Mouse (Mus musculus) left cerebral cortex, adult 9 months (tissue): Measurements from ENCODE around the gene Tob2.
A peak's percentile ranks its signal among the peaks of the same experiment; 100 is the strongest.

ENCODE experiments used
- DNase-seq, 2 experiments: peaks; one replicate each; pipeline ENCODE4 v3.0.0; 2022; ENCODE audit warnings: low spot score in 2 of 2

Gene Tob2

DNA sequence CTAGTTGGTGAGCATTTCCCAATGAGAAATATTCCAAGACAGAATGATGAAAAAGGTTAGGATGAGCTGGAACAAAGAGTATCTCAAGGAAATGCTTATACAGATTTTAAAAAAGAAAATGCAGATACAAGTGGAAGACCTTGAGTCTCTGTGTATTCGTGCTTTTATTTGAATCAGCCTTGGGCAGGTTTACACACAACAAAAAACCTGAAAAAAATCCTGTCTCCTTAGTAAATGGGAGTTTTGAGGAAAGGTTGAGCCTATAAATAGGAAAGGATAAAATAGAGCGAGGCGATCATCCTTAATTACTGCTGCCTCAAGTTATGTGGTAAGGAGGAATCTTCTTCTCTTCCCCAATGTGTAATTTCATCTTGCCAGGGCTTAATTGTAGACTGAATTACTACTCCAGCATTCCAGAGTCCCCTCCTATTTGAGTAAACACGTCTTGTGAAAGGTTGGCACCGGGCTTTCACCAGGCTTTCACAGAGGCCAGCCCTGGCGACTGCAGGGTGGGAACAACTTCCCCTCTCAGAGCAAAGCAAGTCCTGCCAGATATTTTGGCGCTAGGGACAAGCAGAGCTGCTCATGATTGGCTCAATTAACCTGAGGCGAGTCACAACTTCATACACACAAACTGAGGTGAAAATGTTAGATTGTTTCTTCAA lies 2.0 kb upstream of the Tob2 start:
- DNase-seq: no peak

DNA sequence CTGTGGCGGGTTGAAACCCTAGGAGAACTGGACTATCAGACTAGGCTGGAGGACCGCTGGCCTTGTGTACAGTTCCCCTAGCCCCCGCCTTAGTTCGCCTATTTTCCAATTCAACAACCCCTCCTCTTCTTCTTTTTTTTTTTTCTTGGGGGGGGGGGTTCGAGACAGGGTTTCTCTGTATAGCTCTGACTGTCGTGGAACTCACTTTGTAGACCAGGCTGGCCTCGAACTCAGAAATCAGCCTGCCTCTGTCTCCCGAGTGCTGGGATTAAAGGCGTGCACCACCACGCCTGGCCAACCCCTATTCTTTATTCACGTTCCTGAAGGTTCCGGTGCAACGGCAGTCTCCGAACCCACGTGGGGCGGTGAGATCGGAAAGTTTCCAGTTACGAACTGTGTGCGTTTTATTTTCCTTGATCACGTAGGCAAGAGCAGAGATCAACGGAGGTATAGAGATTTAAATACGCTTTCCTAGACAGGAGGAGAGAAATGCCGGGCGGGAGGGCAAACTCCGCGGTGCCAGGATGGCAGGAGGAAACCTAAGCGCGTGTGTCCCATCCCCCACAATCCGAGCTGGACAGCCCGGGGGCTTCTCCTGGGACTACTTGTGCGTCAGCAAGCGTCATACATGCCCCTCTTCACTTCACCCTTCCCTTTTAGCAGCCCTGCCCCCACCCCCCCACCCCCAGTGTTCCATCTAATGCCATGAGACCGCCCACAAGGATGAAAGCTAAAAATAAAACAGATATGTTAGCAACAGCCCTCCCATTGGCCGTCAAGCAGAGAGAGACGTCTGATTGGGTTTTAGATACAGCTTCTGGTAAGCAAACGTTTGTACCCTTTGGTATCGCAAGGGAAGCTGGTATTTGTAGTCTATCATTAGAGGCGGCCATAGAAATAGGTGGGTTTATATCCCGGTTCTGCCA lies 997 bp upstream of the Tob2 start:
- DNase-seq: peak; percentile 96 to 97

DNA sequence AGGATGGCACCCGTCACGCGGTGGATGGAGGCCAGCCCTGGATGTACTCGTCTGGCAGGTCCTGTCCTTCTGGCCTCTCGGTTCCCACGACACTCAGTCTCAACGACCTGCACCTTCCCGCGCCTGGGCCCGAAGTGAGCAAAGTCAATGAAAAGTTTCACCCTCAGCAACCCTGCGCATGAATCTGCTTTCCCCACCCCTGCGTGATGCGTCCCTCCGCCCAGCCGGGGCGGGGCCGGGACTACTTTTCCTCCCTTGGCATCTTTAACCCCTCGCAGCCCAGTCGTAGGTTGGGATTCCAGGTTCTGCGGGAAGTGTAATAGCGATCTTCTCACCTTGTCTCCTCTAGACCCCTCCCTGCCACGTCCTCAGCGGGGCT lies 469 bp downstream of the Tob2 start:
- peak; percentile 78 to 96 for DNase-seq

DNA sequence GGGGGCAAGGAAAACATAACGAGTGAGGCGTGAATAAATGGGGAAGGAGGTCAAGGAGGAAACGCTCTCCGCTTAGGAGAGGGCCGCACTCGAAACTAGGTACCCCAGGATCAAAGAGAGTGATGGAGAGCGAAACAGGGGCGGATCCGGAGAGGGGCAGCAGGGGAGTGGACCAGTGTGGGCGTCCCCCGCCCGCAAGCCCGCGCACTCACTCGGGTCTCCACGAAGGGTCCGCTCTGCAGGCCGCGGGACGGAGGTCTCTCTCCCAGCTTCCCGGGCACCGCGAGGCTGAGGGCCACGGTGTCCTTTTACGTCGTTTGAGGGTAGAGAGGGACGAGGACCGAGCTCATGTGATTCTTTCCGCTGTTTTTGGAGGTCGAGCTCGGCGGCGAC lies 876 bp downstream of the Tob2 start:
- DNase-seq: no peak

DNA sequence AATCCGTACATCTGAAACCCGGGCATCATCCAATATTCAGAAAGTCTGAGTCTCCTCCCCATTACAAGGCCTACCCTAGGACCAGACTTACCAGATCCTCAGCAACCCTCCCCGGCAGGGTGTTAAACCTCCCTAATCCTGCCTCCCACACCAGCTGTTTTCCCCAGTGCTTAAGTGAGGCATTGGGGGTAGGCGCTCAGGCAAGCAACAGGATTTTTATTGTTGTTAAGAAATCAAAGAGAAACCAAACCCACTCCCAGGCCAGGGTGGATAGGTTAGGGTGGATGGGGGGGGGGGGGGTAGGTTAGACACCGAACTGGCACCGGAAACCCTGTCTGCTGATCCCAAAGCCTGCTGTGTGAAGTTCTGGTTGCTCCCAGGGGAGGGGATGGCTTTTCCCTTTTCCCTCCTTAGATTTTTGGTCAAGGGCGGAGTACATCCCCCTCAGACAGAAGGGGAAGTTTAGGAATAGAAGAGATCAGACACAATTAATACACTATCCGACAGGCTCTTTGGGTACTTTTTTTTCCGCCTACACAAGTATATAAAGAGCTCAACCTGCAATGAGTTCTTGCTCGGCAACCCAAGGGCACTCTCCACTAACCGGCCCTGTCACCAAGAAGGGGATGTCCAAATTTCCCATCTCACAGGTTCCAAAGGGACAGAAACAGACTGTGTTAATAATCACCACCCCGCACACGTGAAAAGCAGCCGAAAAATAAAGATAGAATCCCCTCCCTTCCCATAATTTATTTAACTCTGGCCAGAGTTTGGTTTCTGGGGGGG lies 1.5 kb downstream of the Tob2 start:
- no peak for DNase-seq

DNA sequence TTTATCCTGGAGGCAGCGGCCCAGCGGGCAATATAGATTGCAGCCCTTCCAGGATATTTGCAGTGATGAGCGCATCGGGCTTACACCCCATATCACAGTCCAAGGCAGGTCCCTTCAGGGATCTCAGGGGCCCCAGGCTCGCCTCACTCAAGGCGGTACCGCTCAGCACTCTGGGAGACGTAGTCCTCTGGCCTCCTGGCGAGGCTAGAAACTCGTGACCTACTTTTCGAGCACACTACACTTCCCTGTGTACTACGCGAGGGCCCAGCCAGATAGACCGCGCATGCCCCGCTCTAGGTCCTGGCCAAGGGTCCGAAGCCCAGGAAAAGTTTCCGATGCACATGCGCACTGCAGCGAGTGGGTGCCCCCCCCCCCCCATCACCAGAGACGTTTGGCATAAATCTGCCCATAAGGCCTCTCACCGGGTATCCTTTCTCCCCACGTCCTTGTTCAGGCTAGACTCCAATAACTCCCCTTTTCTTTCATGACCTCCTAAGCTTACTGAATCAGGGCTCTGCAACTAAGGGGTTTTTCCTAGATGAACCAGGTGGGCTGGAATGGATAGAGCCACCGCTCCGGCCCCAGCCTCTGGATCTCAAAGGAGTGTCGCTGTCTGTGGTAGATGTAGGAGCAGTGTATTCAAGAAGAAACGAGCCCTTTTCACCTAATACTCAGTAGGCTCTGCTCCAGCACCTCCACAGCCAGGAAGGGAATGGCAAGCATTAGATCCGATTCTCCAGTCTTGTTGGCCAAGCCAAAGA lies 2.4 kb downstream of the Tob2 start:
- DNase-seq: peak; percentile 79 to 89

DNA sequence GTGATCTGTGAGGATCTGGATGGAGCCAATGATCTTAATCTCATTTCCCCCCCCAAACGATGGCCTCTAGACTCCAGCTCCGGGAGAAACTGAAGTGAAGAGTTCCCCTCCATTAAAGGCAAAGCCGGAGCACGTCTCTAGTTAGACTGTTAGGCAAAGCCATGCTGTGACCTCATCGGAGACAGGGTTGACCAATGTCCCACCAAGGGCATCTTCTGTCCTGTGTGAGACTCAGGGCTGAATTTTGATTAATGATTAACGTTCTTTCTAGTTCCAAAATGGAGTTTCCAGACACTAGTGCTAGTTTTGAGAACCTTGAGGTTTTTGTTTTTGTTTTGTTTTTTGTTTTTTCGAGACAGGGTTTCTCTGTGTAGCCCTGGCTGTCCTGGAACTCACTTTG lies 5.5 kb downstream of the Tob2 start:
- DNase-seq: no peak

DNA sequence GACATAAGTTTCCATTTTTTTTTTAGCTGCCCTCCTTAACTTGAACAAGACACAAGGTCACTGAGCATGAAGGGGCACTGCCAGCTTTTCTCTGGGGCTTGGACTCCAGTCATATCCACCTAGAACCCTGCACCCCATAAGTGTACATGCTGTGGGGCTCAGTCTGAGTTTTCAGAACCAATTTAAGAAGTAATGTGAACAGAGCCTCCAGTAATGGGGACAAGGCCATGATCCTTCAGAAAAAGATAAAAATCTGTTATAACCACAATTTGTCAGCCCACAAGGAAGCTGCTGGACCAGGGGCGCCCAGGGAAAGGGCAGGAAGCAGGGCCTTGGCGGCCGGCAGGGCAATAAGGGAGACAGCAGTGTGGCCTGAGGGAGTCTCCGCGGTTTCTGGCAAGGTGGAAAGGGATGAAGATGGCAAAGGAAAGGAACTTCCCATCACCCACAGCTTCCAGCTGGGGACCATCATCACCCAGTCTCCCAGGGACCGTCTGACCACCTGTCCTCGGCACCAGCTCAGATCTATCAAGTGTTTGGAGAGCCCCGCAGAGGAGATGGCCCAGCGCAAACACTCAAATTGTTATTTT lies 6.1 kb downstream of the Tob2 start:
- DNase-seq: no peak

DNA sequence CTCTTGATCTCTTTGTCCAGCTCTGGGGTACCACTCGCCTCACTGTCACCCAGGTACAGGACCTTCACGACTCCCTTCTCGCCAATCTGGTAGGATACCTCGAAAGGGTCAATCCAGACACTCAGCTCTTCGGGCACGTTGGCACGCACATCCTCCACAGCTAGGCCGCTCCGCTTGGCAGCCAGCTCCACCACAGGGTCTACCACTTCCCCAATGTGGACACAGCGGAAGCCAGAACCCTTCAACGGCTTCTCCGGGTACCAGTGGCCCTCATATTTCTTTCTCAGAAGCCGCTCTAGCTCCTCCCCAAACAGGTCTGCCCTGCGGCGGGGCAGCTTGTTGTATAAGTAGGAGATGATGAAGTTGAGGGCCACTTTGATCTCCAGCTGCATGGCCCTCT lies 7.2 kb downstream of the Tob2 start:
- no peak for DNase-seq

DNA sequence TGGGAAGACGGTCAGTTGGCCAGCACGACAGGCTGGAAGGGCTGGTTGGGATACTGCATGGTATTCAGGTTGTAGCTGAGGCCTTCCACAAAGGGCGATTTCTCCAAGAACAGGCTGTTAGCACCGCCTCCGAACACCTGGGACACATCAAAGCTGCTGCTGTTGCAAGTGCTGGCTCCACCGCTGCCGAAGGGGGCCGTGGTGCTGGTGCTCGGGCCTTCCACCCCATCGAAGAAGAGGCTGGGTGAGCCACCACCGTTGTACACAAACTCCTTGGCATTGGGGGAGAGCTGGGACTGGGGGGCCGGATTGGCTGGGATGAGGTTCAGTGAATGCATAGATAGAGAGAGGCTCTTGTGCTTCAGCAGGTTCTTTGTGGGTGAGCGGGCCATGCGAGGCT lies 7.9 kb downstream of the Tob2 start:
- DNase-seq: no peak

DNA sequence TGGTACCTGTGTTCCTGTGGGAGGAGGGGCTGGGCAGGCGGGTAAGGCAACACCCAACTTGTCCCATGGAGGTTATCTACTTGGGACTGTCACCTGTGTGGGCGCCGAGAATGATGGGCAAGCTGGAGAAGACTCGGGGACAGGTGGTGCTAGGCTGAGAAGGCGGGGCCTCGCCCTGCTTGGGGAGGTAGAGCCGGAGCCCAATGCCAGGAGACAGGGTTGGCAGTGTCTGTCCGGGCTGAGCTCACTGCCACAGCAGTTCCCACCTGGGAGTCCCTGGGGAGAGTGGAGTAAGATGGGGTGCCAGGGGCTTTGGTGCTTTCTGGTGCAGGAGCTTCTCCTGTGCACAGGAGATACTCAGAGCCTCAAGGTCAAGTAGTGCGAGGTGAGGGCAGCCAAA lies 9.5 kb downstream of the Tob2 start:
- no peak for DNase-seq

DNA sequence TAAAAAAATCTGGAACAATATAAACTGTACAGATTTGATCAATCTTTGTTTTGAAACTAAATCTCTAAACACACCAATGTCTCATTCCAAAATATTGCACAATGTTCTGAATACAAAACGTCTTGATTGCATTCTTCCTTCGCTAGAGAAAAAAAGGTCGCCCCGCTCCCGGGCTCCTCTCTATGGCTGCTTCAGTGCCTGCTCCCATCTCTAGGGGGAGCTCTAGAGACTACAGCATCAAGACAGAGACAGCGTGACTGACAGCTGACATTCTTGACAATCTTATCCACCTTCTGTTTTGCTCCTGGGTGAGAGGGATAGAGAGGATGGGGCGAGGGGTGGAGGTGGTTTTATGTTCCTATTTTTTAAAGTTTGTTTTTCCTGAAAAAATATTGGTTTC lies 10.3 kb downstream of the Tob2 start:
- peak in 1 of 2 experiments; percentile 66 for DNase-seq

DNA sequence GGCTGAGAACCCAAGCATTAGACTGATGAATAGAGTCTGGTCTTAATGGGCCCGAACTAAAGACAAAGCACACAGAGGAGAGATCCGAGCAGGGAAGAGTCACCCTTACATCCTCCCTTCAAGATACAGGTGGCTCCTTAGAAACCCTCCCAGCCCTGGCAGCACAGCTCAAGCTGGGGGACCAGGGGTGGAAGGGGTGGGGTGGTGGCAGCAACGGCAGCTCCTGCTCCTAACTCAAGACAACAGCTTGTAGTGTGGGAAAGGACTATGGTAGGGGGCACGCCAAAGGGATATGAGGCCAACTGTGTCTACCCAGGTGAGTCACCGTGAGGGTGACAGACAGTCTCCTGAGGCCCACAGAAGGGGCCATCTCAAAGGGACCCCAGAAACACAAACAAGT lies 10.7 kb downstream of the Tob2 start:
- no peak for DNase-seq

DNA sequence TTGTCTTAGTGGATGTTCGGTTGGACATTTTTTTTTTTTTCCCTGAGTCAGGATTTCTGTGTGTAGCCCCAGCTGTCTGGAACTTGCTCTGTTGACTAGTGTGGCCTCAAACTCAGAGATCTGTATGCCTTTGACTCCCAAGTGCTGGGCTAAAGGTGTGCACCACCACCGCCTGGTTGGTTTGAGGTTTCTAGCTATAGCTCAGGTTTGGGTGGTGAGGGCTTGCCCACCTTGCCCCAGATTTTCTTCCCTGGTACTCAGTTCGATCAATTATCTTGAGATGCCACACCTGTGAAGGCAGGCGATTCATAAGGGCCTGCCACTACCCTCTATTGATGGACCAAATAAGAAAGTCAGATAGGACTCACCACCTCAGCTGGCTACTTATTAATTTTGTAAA lies 11.4 kb downstream of the Tob2 start:
- no peak for DNase-seq

DNA sequence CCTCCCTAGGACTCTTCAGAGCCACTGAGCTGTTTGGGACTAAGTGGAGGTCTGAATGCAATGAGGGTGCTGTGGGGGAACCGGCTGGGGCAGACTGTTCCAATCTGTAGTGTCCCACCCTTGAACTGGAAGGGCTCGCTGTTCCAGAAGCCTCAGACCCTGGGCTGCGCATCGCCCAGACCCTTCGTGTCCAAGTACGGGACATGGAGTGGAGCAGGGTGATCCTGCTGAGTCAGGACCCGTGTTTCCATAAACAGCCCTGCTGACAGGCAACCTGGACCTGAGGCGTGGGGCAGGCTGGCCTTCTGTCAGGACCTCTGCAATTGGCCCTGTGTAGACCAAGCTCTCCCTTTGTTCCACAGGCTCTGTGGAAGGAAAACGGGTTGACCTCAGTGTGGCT lies 11.8 kb downstream of the Tob2 start:
- DNase-seq: no peak

DNA sequence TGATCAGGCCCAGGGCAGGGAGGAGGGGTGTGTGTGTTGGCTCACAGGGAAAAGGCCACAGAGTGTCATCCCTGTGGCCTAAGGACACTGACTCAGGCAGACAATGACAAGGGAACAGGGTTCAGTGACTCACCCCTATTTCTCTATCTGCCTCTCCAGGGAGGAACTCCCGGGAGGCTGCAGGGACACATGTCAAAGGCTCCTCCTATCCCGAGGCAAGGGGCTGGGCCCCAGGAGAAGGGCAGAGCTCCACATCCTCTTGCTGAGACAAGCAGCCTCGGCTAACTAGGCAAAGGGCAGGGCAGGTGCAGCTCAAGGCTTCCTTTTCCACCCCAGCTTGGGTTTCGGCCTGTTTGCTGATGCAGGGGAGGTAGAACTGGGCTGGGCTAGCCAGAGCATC lies 12.9 kb downstream of the Tob2 start:
- DNase-seq: no peak

DNA sequence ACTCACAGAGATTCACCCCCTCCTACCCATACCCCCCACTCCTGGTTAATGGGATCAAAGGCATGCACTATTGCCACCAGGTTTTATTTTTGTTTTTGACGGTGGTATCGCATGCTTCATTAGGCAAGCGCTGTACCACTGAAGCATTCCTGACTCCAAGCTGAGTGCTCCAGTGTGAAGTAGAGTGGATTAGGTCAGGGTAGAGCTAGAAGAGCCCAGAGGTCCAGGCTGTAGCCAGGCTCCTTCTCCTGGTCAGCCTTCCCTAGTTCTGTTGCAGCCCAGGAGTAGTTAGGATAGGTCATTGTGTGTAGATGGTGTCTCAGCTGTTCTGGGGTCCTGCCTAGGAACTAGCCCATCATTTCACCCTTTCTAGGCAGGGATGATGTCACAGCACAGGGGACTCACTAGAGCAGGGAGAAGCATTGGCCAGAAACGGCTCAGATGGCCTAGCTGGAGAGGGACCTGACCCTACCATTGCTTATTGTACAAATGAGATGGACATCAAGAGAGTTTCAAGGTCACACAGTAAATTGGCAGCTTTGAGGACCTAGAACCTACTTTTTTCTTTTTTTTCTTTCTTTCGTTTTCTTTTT lies 13.5 kb downstream of the Tob2 start:
- no peak for DNase-seq

DNA sequence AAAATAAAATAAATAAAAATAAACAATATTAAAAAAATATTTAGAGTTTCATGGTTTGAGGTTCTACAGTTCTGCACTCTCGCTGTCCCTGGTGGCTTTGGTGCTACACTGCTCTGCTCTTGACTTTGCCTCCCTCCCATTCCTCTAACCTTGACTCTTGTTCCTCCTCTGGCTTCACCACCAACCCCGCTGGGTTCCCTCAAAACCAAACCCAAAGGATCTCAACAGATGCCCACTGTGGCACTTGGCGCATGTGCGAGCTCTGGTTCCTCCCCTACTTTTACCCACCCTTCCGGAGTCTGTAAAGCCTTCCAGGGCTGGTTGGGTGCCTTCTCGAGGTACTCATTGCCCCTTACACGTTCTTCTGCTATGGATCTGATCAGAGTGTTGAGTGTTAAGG lies 16.3 kb downstream of the Tob2 start:
- no peak for DNase-seq

DNA sequence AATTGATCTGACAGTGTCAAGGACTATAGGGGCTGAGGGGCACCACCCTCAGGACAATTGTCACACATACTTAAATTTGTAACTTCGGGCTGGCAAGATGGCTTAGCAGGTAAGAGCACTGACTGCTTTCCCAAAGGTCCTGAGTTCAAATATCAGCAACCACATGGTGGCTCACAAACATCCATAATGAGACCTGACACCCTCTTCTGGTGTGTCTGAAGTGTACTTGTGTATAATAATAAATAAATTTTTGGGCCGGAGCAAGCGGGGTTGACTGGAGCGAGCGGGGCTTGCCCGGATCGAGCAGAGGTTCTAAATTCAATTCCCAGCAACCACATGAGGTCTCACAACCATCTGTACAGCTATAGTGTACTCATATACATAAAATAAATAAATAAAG lies 18.3 kb downstream of the Tob2 start:
- DNase-seq: no peak

DNA sequence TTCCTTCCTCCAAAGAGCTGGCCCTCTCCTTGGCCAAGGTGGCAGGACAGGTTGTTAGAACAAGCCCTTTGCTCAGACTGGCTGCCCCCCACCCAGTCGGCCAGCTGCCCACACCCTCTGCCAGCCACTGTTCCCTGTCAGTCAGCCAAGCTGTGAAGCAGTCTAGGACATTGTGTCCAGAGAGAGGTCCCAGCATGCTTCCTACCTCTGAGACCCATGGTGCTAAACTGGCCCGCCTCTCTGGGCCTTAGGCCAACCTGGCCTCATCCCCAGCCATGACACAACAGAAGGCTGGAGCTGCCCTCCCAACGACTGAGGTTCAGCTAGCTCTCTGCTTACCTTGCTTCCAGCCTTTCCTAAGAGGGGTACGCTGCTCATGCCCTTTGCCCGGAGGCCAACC lies 19.0 kb downstream of the Tob2 start:
- DNase-seq: peak in 1 of 2 experiments; percentile 82
